Mouse (Mus musculus): Measurements from ENCODE around the gene Vps39. TPM values are rescaled to one million over a fixed set of nuclear protein-coding genes. Genes with fewer than 3 reads are reported as not detected.

The Vps39 gene
- total and polyA plus RNA-seq, 3 experiments: 21.3 to 41.8 (median 33.7) TPM

- H3K36me3 ChIP-seq (replicated peaks in 1 of 2; ENCODE audit: control insufficient read depth in 1 of 2, insufficient read depth in 1 of 2, low read length in 1 of 2): peaks cover 30 to 74% of the 10 kb centered on the region in 2 experiments
Observed at GRCm38 (mm10) chr2:120397951-120398350, 45.0 kb upstream of the Vps39 start.

GRCm38 (mm10) chr2:120392406-120392805 lies 39.5 kb upstream of the Vps39 start:
- no peak overlapping the region for H3K27ac ChIP-seq (ENCODE audit: insufficient read depth, low read depth)
- no peak for TF ChIP-seq PAX5 (IDR thresholded peaks at IDR 0.05; ENCODE audit: low read length)
- TF ChIP-seq MXI1 (IDR thresholded peaks at IDR 0.05; ENCODE audit: low read depth, low read length): no peak
- no peak for TF ChIP-seq MAFK (IDR thresholded peaks at IDR 0.05; ENCODE audit: insufficient replicate concordance, low read length)
- TF ChIP-seq MYC (IDR thresholded peaks at IDR 0.05; ENCODE audit: low read depth, low read length): no peak
- TF ChIP-seq JUND (conservative IDR thresholded peaks at IDR 0.05; ENCODE audit: low read depth, low read length): no peak
- TF ChIP-seq RCOR1 (conservative IDR thresholded peaks at IDR 0.05; ENCODE audit: low read depth, low read length): no peak
- no peak for TF ChIP-seq ZMIZ1 (IDR thresholded peaks at IDR 0.05; ENCODE audit: low read depth, low read length)
- no peak for TF ChIP-seq MAX (IDR thresholded peaks at IDR 0.05; ENCODE audit: low read length)
- no peak for TF ChIP-seq POLR2AphosphoS2 (IDR thresholded peaks at IDR 0.05; ENCODE audit: low read depth, low read length)
- no peak for TF ChIP-seq ZC3H11A (IDR thresholded peaks at IDR 0.05; ENCODE audit: low read depth, low read length)
- no peak for TF ChIP-seq CTCF (conservative IDR thresholded peaks at IDR 0.05 in 1 of 2, IDR thresholded peaks at IDR 0.05 in 1 of 2; ENCODE audit: low read depth in 2 of 2, low read length in 2 of 2)
- no peak for TF ChIP-seq ZKSCAN1 (IDR thresholded peaks at IDR 0.05; ENCODE audit: borderline replicate concordance, low read depth, low read length)
- dilution Hi-C loops (cut with MboI; ENCODE audit: extremely low pct_ligation_motif_present, extremely low pct_unique_long_range_greater_than_20kb, low sequenced_read_pairs) (no loop called here), in situ Hi-C loops (cut with MboI; ENCODE audit: low pct_ligation_motif_present, low pct_unique_long_range_greater_than_20kb, low sequenced_read_pairs) (no loop called here)
- H3K4me2 ChIP-seq (ENCODE audit: insufficient read depth, low read depth, poor library complexity, severe bottlenecking): no peak overlapping the region
- H3K4me3 ChIP-seq (replicated peaks in 1 of 3; ENCODE audit: low read depth in 2 of 3, low read length in 2 of 3, poor library complexity in 1 of 3): no peak overlapping the region
- H3K36me3 ChIP-seq (replicated peaks in 1 of 2; ENCODE audit: control insufficient read depth in 1 of 2, insufficient read depth in 1 of 2, low read length in 1 of 2): peaks cover 50 to 95% of the 10 kb centered on the region in 2 experiments
- no peak overlapping the region for H3K9ac ChIP-seq (ENCODE audit: insufficient read depth, low read depth)
- no peak for DNase-seq (ENCODE audit: extremely low read depth)
- no peaks in the 10 kb centered on the region for H3K9me3 ChIP-seq (replicated peaks; ENCODE audit: low read length)
- no peaks in the 10 kb centered on the region for H3K4me1 ChIP-seq (ENCODE audit: control insufficient read depth in 1 of 2, insufficient read depth in 2 of 2)
- H3K27me3 ChIP-seq (replicated peaks): no peaks in the 10 kb centered on the region
- H3K79me2 ChIP-seq (replicated peaks; ENCODE audit: control insufficient read depth, extremely low read depth, insufficient read depth, poor library complexity, severe bottlenecking): no peaks in the 10 kb centered on the region; the same call in 1 of the 2 replicates

More at GRCm38 (mm10) chr2:120397951-120398350, 45.0 kb upstream of the Vps39 start:
- H3K9ac ChIP-seq (ENCODE audit: insufficient read depth, low read depth): no peak overlapping the region
- peaks cover 38% of the 10 kb centered on the region for H3K79me2 ChIP-seq (replicated peaks; ENCODE audit: control insufficient read depth, extremely low read depth, insufficient read depth, poor library complexity, severe bottlenecking)
- H3K4me3 ChIP-seq (replicated peaks in 1 of 3; ENCODE audit: low read depth in 2 of 3, low read length in 2 of 3, poor library complexity in 1 of 3): no peak overlapping the region
- no peaks in the 10 kb centered on the region for H3K9me3 ChIP-seq (replicated peaks; ENCODE audit: low read length)
- in situ Hi-C loops (cut with MboI; ENCODE audit: low pct_ligation_motif_present, low pct_unique_long_range_greater_than_20kb, low sequenced_read_pairs) (no loop called here), dilution Hi-C loops (cut with MboI; ENCODE audit: extremely low pct_ligation_motif_present, extremely low pct_unique_long_range_greater_than_20kb, low sequenced_read_pairs) (no loop called here)
- H3K4me2 ChIP-seq (ENCODE audit: insufficient read depth, low read depth, poor library complexity, severe bottlenecking): no peak overlapping the region
- H3K4me1 ChIP-seq (ENCODE audit: control insufficient read depth in 1 of 2, insufficient read depth in 2 of 2): peaks cover 3 to 16% of the 10 kb centered on the region in 2 experiments; a peak in 3 of 4 replicates
- TF ChIP-seq TCF12 (IDR thresholded peaks at IDR 0.05; ENCODE audit: low read depth, low read length): no peak
- TF ChIP-seq IRF4 (IDR thresholded peaks at IDR 0.05; ENCODE audit: low read depth, low read length): no peak
- TF ChIP-seq USF1 (IDR thresholded peaks at IDR 0.05; ENCODE audit: low read depth, low read length): no peak
- TF ChIP-seq ELF1 (IDR thresholded peaks at IDR 0.05; ENCODE audit: low read depth, low read length): no peak
- TF ChIP-seq JUND (conservative IDR thresholded peaks at IDR 0.05; ENCODE audit: low read depth, low read length): no peak
- TF ChIP-seq KAT2A (IDR thresholded peaks at IDR 0.05; ENCODE audit: insufficient replicate concordance, low read length): no peak
- TF ChIP-seq ZNF384 (IDR thresholded peaks at IDR 0.05; ENCODE audit: low read depth, low read length): no peak
- TF ChIP-seq ETS1 (conservative IDR thresholded peaks at IDR 0.05; ENCODE audit: low read depth, low read length): no peak
- no peak for TF ChIP-seq BHLHE40 (IDR thresholded peaks at IDR 0.05; ENCODE audit: low read depth, low read length)
- H3K27ac ChIP-seq (ENCODE audit: insufficient read depth, low read depth): no peak overlapping the region
- no peak for DNase-seq (ENCODE audit: extremely low read depth)
- H3K27me3 ChIP-seq (replicated peaks): no peaks in the 10 kb centered on the region

All from CH12.LX (cell line).